Mouse (Mus musculus) telencephalon, adult 2 months (tissue): Measurements from ENCODE around the gene Ccdc85a.
"Not testable (repeated sequence)": the region's sequence is repeated elsewhere in the genome, so short reads cannot be mapped to it uniquely, and the experiment has no call there.

Experiments
- DNase-seq: peaks from one replicate; pipeline ENCODE4 v3.0.0-alpha.2; 2011; ENCODE audit warnings: low read depth, low spot score

The Ccdc85a gene

GRCm38 (mm10) chr11:28422451-28423231, 161.5 kb downstream of the Ccdc85a start:
- DNase-seq, result no peak

GRCm38 (mm10) chr11:28415841-28416240, 168.3 kb downstream of the Ccdc85a start:
- DNase-seq, result no peak

GRCm38 (mm10) chr11:28409880-28410279, 174.2 kb downstream of the Ccdc85a start:
- DNase-seq, result not testable (repeated sequence)

DNA sequence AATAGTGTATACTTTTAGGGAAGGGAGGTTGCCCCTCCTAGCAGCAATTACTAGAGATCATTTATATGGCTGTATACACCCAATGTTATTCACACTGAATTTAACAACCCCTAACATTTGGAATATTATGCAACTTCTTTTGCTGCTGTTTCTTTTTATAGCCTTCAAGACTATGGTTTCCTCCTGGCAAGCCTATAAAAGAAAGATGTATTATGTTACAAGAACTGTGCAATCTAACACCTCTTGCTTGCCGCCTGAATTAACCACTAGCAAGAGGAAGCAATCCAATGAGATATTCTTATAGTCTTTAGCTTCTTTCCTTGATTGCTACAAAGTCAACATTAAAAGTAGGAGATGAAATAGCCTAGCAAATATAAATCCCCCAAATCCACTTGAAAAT, 187.0 kb downstream of the Ccdc85a start:
- DNase-seq, result peak; percentile 27

- no peak for DNase-seq
Observed at GRCm38 (mm10) chr11:28375891-28376290, 208.2 kb downstream of the Ccdc85a start.

- DNase-seq, result no peak
Observed at GRCm38 (mm10) chr11:28374636-28375035, 209.5 kb downstream of the Ccdc85a start.

DNA sequence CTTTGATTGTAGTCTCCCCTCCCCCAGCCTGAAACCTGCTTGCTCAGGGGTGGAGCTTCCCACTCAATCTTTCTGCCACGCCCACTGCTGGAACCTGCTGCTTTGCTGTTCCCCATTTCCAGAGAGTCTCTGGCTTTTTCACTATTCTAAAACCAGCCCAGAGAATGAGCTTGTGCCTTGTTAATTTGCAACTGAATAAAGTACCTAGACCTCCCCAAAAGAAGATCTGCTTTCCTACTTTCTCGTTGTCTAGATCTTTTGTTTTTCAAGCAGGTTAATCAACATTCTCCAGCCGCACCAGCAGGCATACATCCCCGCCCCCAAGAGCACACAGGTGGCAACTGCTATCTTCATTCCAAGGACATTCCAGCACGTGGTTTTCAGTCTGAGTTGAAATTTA, 212.7 kb downstream of the Ccdc85a start:
- DNase-seq, result not testable (repeated sequence)

GRCm38 (mm10) chr11:28365929-28366244, 218.2 kb downstream of the Ccdc85a start:
- no peak for DNase-seq

DNA sequence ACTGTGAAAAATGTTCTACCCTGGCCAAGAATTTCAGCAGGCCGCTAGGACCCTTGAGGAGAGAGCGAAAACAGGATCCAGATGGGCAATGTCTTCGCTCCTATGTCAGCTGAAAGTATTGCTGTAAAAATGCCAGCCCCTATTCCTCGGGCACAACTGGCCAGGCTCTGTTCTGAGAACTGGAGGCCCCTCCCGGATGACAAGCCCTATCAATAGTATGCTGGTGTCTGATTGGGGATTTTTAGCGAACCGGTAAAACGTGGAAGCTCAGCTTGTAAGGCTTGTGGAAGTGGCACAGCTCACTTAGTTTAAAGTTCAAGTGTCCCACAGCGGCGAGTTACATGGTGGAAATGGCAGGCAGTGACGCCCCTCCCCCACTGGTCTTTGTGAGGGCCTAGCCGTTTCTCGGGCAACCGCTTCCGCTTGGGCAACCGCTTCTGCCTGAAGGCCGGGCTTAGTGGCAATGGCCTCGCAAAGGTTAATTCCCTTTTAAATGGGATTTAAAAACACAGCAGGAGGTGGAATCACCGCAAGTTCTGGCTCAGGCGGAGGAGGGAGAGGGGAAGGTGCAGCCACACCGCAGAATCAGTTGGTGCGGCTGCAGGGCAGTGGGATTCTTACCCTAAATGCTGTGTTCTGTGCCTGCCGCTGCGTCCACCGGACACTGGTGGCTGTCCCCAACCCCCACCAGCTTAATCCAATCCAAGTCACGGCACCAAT, 218.8 kb downstream of the Ccdc85a start:
- peak; percentile 28 for DNase-seq

DNA sequence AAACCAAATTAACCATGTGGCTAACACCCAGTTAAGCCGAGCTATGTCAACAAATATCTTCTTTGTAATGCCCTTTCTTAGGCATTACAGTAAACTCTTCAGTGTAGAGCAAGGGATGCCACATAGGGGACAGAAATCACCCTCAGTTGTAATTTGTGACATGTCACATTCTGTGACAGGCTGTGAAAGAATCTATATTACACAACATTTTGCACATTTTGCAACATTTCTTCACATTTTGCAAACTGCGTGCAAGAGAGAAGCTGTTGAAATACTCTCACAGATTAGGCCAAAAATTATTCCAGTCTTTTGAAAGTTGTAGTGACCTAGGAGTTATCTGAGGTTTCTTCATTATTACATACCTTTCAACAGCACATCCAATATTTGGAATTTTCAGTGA, 240.7 kb downstream of the Ccdc85a start:
- no peak for DNase-seq

GRCm38 (mm10) chr11:28341887-28342286, 242.2 kb downstream of the Ccdc85a start:
- DNase-seq, result no peak

GRCm38 (mm10) chr11:28339224-28340150, 244.6 kb downstream of the Ccdc85a start, which contains the start of gene Gm6685:
Gene Gm6685, minus strand, starts transcription at chr11:28339867.
- not testable (repeated sequence) for DNase-seq
